Mouse (Mus musculus): ENCODE results near the gene Slc25a54. TPM values are rescaled to one million over a fixed set of nuclear protein-coding genes. Genes with fewer than 3 reads are reported as not detected.

Gene Slc25a54
- polyA plus RNA-seq, 1 experiment from 2014 or later, result not detected

Small RNA genes within 50 kb of the gene (microRNA-seq; reads per million reads assigned to microRNA genes)
- not detected for gene Gm44384

Other genes with a start within 250 kb of the Slc25a54 start
- gene Stxbp3, start 239.9 kb upstream of the Slc25a54 start, polyA plus RNA-seq (2015; fragmentation: Nextera tagmentation; extraction: Ambion mirVana), result 44.6 and 51.0 TPM in 2 replicates
- 0.20 and 0.40 TPM in 2 replicates for gene Fndc7, start 190.5 kb upstream of the Slc25a54 start, polyA plus RNA-seq (2015; fragmentation: Nextera tagmentation; extraction: Ambion mirVana)
- 66.0 and 69.4 TPM in 2 replicates for gene Prpf38b, start 168.7 kb upstream of the Slc25a54 start, polyA plus RNA-seq (2015; fragmentation: Nextera tagmentation; extraction: Ambion mirVana)
- gene Henmt1, start 140.6 kb upstream of the Slc25a54 start, polyA plus RNA-seq (2015; fragmentation: Nextera tagmentation; extraction: Ambion mirVana), result 0.49 and 0.55 TPM in 2 replicates
- not detected in 2 replicates for gene Gm9857, start 140.0 kb upstream of the Slc25a54 start, polyA plus RNA-seq (2015; fragmentation: Nextera tagmentation; extraction: Ambion mirVana)
- 8.0 and 8.8 TPM in 2 replicates for gene Fam102b, start 52.9 kb upstream of the Slc25a54 start, polyA plus RNA-seq (2015; fragmentation: Nextera tagmentation; extraction: Ambion mirVana)
- 45.2 and 48.3 TPM in 2 replicates for gene Slc25a24, start 42.7 kb downstream of the Slc25a54 start, polyA plus RNA-seq (2015; fragmentation: Nextera tagmentation; extraction: Ambion mirVana)

All from stomach, embryonic 16.5 days (tissue).